Mouse (Mus musculus): ENCODE measurements around the gene Synj2. TPM values are rescaled to one million over a fixed set of nuclear protein-coding genes. Genes with fewer than 3 reads are reported as not detected.
A peak's percentile ranks its signal among the peaks of the same experiment; 100 is the strongest.
"Not testable (repeated sequence)": the region's sequence is repeated elsewhere in the genome, so short reads cannot be mapped to it uniquely, and the experiment has no call there.

Synj2 gene
- polyA plus RNA-seq, 1 experiment from 2014 or later, result 2.2 TPM

DNA sequence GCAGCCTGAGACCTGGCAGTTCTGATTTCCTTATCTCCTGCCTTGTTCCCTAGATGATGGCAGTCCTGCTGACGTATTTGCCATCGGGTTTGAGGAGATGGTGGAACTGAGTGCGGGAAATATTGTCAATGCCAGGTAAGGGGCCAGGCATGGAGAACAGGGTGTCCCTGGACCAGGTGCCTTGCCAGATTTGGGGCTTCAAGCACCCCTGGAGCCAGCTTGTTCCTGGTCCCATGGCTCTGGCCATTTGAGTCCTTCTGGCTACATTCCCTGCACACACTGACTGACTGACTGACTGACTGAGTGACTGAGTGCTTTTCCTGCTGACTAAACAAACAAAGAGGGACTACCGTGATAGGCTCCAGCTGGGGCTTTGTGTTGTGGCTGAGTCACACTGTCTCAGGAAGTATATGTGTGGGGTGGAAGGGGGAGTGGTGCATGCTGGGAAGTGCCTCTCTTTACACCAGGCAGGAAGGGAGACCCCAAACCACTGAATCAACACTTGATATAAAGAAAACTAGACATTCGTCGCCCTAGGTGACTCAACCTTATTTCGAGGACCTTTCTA, 75.2 kb downstream of the Synj2 start:
- WGBS, result 48% methylated on average over 7 of the region's 7 CpGs
- Histone ChIP-seq H3K9ac (ENCODE audit: low read depth, low read length) (no peak overlapping the region), H3K27ac (ENCODE audit: low read depth, low read length) (no peak overlapping the region), H3K9me3 (ENCODE audit: control insufficient read depth, low read length) (no peaks in the 10 kb centered on the region), H3K4me1 (replicated peaks; ENCODE audit: control insufficient read depth, insufficient read depth, low read length) (peaks cover 5% of the 10 kb centered on the region; the same call in 1 of the 2 replicates), H3K36me3 (ENCODE audit: control insufficient read depth, insufficient read depth, low read length) (no peaks in the 10 kb centered on the region), H3K27me3 (replicated peaks; ENCODE audit: control insufficient read depth, insufficient read depth, low read length) (no peaks in the 10 kb centered on the region), H3K4me2 (no peak overlapping the region), H3K4me3 (ENCODE audit: low read depth, low read length) (no peak overlapping the region)
- no peak for DNase-seq (ENCODE audit: low spot score)
- peak; percentile 63 for ATAC-seq (replicated peaks; ENCODE audit: low FRiP score)

DNA sequence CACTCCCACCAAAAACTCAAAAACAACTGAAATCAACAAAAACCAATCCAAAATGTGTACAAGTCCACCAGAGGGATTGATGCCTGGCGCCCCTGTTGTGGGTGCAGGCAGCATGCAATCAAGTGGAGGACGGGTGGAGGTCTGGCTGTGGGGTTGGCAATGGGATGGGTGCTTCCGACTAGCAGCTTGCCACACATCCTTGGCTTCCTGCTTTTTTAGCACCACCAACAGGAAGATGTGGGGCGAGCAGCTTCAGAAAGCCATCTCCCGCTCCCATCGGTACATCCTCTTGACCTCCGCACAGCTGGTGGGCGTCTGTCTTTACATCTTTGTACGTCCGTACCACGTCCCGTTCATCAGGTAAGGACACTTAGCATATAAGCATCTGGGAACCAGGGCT, 76.2 kb downstream of the Synj2 start:
- Histone ChIP-seq H3K4me1 (replicated peaks; ENCODE audit: control insufficient read depth, insufficient read depth, low read length) (peaks cover 5% of the 10 kb centered on the region; the same call in 1 of the 2 replicates), H3K36me3 (ENCODE audit: control insufficient read depth, insufficient read depth, low read length) (no peaks in the 10 kb centered on the region), H3K27me3 (replicated peaks; ENCODE audit: control insufficient read depth, insufficient read depth, low read length) (no peaks in the 10 kb centered on the region), H3K4me3 (ENCODE audit: low read depth, low read length) (no peak overlapping the region), H3K27ac (ENCODE audit: low read depth, low read length) (no peak overlapping the region), H3K9ac (ENCODE audit: low read depth, low read length) (no peak overlapping the region), H3K4me2 (no peak overlapping the region), H3K9me3 (ENCODE audit: control insufficient read depth, low read length) (no peaks in the 10 kb centered on the region)
- no peak for DNase-seq (ENCODE audit: low spot score)
- no peak for ATAC-seq (replicated peaks; ENCODE audit: low FRiP score)
- 73% methylated on average over 12 of the region's 12 CpGs for WGBS

DNA sequence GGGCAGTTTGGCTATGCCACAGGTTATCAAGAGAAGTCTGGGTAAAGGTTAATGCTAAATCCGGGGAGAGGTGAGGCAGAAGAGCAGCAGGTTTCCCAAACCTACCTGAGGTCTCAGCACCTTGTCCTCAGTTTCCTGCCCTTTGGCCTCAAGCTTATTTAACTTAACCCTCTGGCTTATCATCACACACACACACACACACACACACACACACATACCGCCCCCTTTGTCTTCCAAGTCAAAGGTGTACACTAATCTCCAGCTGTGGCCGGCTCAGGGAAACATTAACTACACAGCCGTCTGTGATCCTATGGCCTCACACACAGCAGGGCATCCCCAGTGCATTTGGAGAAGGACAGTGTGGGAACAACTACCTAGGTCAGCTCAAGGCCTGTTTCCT, 77.3 kb downstream of the Synj2 start:
- H3K4me1 ChIP-seq (replicated peaks; ENCODE audit: control insufficient read depth, insufficient read depth, low read length), result peaks cover 5% of the 10 kb centered on the region; the same call in 1 of the 2 replicates
- peak; percentile 51; the same call in 1 of the 2 replicates for ATAC-seq (replicated peaks; ENCODE audit: low FRiP score)
- no peak overlapping the region; the same call in 1 of the 2 replicates for H3K27ac ChIP-seq (ENCODE audit: low read depth, low read length)
- no peak overlapping the region for H3K9ac ChIP-seq (ENCODE audit: low read depth, low read length)
- no peak overlapping the region for H3K4me2 ChIP-seq
- no peaks in the 10 kb centered on the region for H3K27me3 ChIP-seq (replicated peaks; ENCODE audit: control insufficient read depth, insufficient read depth, low read length)
- 69% methylated on average over 4 of the region's 4 CpGs for WGBS
- DNase-seq (ENCODE audit: low spot score), result no peak
- H3K4me3 ChIP-seq (ENCODE audit: low read depth, low read length), result no peak overlapping the region
- no peaks in the 10 kb centered on the region for H3K9me3 ChIP-seq (ENCODE audit: control insufficient read depth, low read length)
- H3K36me3 ChIP-seq (ENCODE audit: control insufficient read depth, insufficient read depth, low read length), result no peaks in the 10 kb centered on the region

DNA sequence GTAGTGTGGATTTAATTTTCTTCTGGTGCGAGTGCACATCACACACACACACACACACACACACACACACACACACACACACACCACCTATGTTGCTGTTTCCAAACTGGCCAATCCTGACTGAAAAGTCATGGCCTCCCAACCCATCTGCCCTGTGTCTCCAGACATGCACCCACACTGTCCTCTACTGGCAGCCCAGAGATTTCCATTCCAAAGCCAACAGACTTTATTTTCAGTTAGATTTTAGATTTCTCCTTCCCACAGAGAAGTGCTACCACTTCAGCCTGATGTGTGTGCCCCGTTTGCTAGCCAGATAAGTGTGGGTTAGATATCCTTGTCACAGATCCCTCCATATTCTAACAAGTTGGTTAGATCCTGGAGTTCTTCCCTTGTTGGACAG, 78.7 kb downstream of the Synj2 start:
- Histone ChIP-seq H3K9me3 (ENCODE audit: control insufficient read depth, low read length) (no peaks in the 10 kb centered on the region), H3K4me3 (ENCODE audit: low read depth, low read length) (no peak overlapping the region), H3K9ac (ENCODE audit: low read depth, low read length) (no peak overlapping the region), H3K36me3 (ENCODE audit: control insufficient read depth, insufficient read depth, low read length) (0 out of 2 replicates have a peak, but pooled peaks cover 2% of the 10 kb centered on the region), H3K27me3 (replicated peaks; ENCODE audit: control insufficient read depth, insufficient read depth, low read length) (no peaks in the 10 kb centered on the region), H3K27ac (ENCODE audit: low read depth, low read length) (no peak overlapping the region), H3K4me1 (replicated peaks; ENCODE audit: control insufficient read depth, insufficient read depth, low read length) (peaks cover 5% of the 10 kb centered on the region; the same call in 1 of the 2 replicates), H3K4me2 (no peak overlapping the region)
- DNase-seq (ENCODE audit: low spot score) (no peak), ATAC-seq (replicated peaks; ENCODE audit: low FRiP score) (no peak)
- WGBS, result 52% methylated on average over 2 of the region's 2 CpGs

DNA sequence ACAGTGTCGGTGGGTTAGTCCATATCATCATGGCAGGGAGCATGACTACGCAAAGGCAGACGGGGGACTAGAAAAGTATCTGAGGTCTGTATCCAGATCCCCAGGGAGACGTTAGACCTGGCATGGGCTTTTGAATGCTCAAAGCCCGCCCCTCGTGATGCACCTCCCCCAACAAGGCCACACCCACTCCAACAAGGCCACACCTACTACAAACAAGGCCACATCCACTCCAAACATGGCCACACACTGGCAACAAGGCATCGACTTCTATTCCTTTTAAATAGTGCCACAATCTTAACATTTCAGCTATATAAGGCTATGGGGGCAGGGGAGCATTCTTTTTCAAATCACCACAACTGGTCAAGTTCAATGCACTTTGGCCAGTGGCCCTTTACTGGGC, 79.6 kb downstream of the Synj2 start:
- no peaks in the 10 kb centered on the region for H3K9me3 ChIP-seq (ENCODE audit: control insufficient read depth, low read length)
- 58% methylated on average over 7 of the region's 7 CpGs for WGBS
- ATAC-seq (replicated peaks; ENCODE audit: low FRiP score) (no peak), DNase-seq (ENCODE audit: low spot score) (no peak)
- no peak overlapping the region for H3K27ac ChIP-seq (ENCODE audit: low read depth, low read length)
- no peak overlapping the region for H3K4me3 ChIP-seq (ENCODE audit: low read depth, low read length)
- H3K4me1 ChIP-seq (replicated peaks; ENCODE audit: control insufficient read depth, insufficient read depth, low read length), result peaks cover 5% of the 10 kb centered on the region; the same call in 1 of the 2 replicates
- H3K36me3 ChIP-seq (ENCODE audit: control insufficient read depth, insufficient read depth, low read length), result 0 out of 2 replicates have a peak, but pooled peaks cover 2% of the 10 kb centered on the region
- no peak overlapping the region for H3K4me2 ChIP-seq
- no peak overlapping the region for H3K9ac ChIP-seq (ENCODE audit: low read depth, low read length)
- H3K27me3 ChIP-seq (replicated peaks; ENCODE audit: control insufficient read depth, insufficient read depth, low read length), result no peaks in the 10 kb centered on the region

DNA sequence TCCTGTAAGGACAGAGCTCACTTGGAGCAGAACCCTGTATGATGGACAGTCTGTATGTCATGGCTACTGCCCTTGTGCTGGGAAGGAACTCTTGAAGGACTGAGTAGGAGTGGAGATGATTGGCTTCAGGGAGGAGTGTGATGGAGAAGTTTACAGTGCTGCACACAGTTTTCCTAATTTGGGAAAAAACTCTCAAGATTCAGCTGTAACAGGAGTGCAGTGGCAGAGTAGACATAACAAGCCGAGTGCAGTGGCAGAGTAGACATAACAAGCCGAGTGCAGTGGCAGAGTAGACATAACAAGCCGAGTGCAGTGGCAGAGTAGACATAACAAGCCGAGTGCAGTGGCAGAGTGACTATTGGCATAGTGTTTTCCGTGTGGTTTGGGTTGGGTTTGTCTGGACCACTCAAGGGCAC, 80.3 kb downstream of the Synj2 start:
- ATAC-seq (replicated peaks; ENCODE audit: low FRiP score); H3K9ac ChIP-seq (ENCODE audit: low read depth, low read length); H3K36me3 ChIP-seq (ENCODE audit: control insufficient read depth, insufficient read depth, low read length); H3K4me1 ChIP-seq (replicated peaks; ENCODE audit: control insufficient read depth, insufficient read depth, low read length); H3K9me3 ChIP-seq (ENCODE audit: control insufficient read depth, low read length); H3K4me2 ChIP-seq; H3K27me3 ChIP-seq (replicated peaks; ENCODE audit: control insufficient read depth, insufficient read depth, low read length); H3K4me3 ChIP-seq (ENCODE audit: low read depth, low read length); H3K27ac ChIP-seq (ENCODE audit: low read depth, low read length); DNase-seq (ENCODE audit: low spot score): not testable (repeated sequence)
- 56% methylated on average over 5 of the region's 5 CpGs for WGBS

DNA sequence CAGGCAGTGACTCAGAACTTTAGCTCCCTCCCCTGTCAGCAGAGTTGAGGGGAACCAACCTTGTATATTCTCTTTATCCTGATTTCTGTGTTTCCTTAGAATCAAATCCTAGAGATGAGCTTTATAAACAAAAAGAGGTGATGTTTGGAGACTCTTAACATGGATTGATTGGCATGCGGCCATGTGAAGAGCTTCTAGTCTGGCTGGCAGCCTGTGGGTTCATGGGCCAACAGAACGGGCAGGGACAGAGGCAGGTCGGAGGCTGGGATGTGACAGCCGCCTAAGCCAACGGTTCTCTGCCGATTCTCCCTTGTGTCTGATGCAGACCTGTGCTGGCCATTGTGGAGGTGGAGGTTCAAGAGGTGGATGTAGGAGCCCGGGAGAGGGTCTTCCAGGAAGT, 84.8 kb downstream of the Synj2 start:
- WGBS, result 83% methylated on average over 7 of the region's 7 CpGs
- peaks cover 4% of the 10 kb centered on the region; the same call in 1 of the 2 replicates for H3K36me3 ChIP-seq (ENCODE audit: control insufficient read depth, insufficient read depth, low read length)

DNA sequence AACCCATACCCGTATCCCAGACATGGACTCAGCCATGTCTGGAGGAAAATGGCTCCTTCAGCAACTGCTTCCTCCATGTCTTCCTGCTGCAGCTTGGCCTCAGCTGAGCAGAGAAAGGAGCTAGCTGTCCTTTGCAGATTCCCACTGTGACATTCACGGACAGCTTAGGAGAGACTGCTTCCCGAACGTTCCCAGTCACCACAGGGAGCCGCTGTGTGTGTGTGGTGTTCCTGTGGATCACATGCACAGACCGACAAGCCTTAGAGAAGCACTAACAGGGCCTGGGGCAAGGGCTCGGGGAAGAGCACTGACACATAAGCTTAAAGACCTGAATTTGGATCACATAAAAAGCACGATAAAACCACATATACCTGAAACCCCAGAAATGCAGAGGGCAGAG, 94.6 kb downstream of the Synj2 start:
- Histone ChIP-seq H3K36me3 (ENCODE audit: control insufficient read depth, insufficient read depth, low read length) (no peaks in the 10 kb centered on the region), H3K9ac (ENCODE audit: low read depth, low read length) (no peak overlapping the region), H3K27me3 (replicated peaks; ENCODE audit: control insufficient read depth, insufficient read depth, low read length) (no peaks in the 10 kb centered on the region), H3K4me1 (replicated peaks; ENCODE audit: control insufficient read depth, insufficient read depth, low read length) (no peaks in the 10 kb centered on the region), H3K9me3 (ENCODE audit: control insufficient read depth, low read length) (no peaks in the 10 kb centered on the region), H3K4me2 (no peak overlapping the region), H3K4me3 (ENCODE audit: low read depth, low read length) (no peak overlapping the region), H3K27ac (ENCODE audit: low read depth, low read length) (no peak overlapping the region)
- WGBS, result 62% methylated on average over 8 of the region's 8 CpGs
- DNase-seq (ENCODE audit: low spot score), result no peak
- no peak for ATAC-seq (replicated peaks; ENCODE audit: low FRiP score)

More for the DNA sequence above, 84.8 kb downstream of the Synj2 start:
- ATAC-seq (replicated peaks; ENCODE audit: low FRiP score) (no peak), DNase-seq (ENCODE audit: low spot score) (no peak)
- no peak overlapping the region for H3K9ac ChIP-seq (ENCODE audit: low read depth, low read length)
- no peak overlapping the region for H3K4me3 ChIP-seq (ENCODE audit: low read depth, low read length)
- H3K9me3 ChIP-seq (ENCODE audit: control insufficient read depth, low read length), result no peaks in the 10 kb centered on the region
- H3K4me2 ChIP-seq, result no peak overlapping the region
- no peaks in the 10 kb centered on the region for H3K27me3 ChIP-seq (replicated peaks; ENCODE audit: control insufficient read depth, insufficient read depth, low read length)
- no peak overlapping the region for H3K27ac ChIP-seq (ENCODE audit: low read depth, low read length)
- H3K4me1 ChIP-seq (replicated peaks; ENCODE audit: control insufficient read depth, insufficient read depth, low read length), result peaks cover under 1% of the 10 kb centered on the region; the same call in 1 of the 2 replicates

DNA sequence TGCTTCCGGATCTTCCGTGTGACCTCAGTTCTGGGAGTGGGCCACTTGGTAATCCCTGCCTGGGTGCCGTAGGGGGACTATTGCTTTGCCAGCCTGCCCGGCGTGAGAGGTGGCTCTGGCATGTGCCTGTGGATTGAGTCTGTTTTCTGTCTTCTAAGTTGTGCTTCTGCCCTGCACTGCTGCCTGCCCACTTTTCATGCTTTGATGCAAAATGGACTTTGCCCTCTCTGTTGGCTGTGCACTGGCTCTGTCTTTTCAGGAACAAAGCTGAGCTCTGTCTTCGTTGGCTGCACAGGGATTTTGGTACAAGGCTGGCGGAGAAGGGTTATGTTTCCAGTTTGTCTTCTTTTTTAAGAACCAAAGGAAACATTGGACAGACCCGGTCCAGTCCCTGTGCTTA, 95.4 kb downstream of the Synj2 start:
- DNase-seq (ENCODE audit: low spot score), result no peak
- Histone ChIP-seq H3K4me3 (ENCODE audit: low read depth, low read length) (no peak overlapping the region), H3K27me3 (replicated peaks; ENCODE audit: control insufficient read depth, insufficient read depth, low read length) (no peaks in the 10 kb centered on the region), H3K9ac (ENCODE audit: low read depth, low read length) (no peak overlapping the region), H3K27ac (ENCODE audit: low read depth, low read length) (no peak overlapping the region), H3K36me3 (ENCODE audit: control insufficient read depth, insufficient read depth, low read length) (no peaks in the 10 kb centered on the region), H3K4me2 (no peak overlapping the region), H3K4me1 (replicated peaks; ENCODE audit: control insufficient read depth, insufficient read depth, low read length) (no peaks in the 10 kb centered on the region), H3K9me3 (ENCODE audit: control insufficient read depth, low read length) (no peaks in the 10 kb centered on the region)
- 78% methylated on average over 8 of the region's 8 CpGs for WGBS
- ATAC-seq (replicated peaks; ENCODE audit: low FRiP score), result no peak

All from liver, embryonic 11.5 days (tissue).